Comparison of ENCODE assay signal across 9 mouse cellular contexts in genomic region chr16:38679431-38680021, GRCm38 (mm10). TPM values are rescaled to one million over a fixed set of nuclear protein-coding genes. Genes with fewer than 3 reads are reported as not detected.
DNase-seq lines count a peak whose midpoint lies in the region; ATAC-seq lines count a peak whose summit lies in the region.
"Had no signal": no experiment of that assay in that cellular context is flagged by ENCODE, and none has a peak within 500 bp of the region (broad histone marks: within the 10 kb centered on the region; RNA-seq: fewer than 3 reads in every experiment).

No protein-coding gene starts in this region.

- no peak overlapping the region for H3K4me2 ChIP-seq in hindbrain, embryonic 12.5 days (replicated peaks)
- no peak overlapping the region for H3K4me2 ChIP-seq in hindbrain, embryonic 16.5 days (ENCODE audit: low read length)
- peak overlapping the region; percentile 45 for H3K4me2 ChIP-seq in embryonic facial prominence, embryonic 13.5 days

- peak; percentile 42 for DNase-seq in kidney, postnatal 14 days
- DNase-seq in layer of hippocampus, postnatal 36 days: no peak
- no peak for DNase-seq in adrenal gland, postnatal 10 days
- DNase-seq in urinary bladder, adult 18-20 months (ENCODE audit: low spot score in 2 of 2): no peak

- H3K27me3 ChIP-seq in hindbrain, embryonic 12.5 days: no peaks in the 10 kb centered on the region
- H3K27me3 ChIP-seq in hindbrain, embryonic 16.5 days (replicated peaks; ENCODE audit: control insufficient read depth, insufficient read depth, low read length): no peaks in the 10 kb centered on the region
- H3K27me3 ChIP-seq in embryonic facial prominence, embryonic 13.5 days: no peaks in the 10 kb centered on the region

- no peak for ATAC-seq in hindbrain, embryonic 12.5 days (ENCODE audit: low FRiP score)
- ATAC-seq in hindbrain, embryonic 16.5 days: no peak
- ATAC-seq in embryonic facial prominence, embryonic 13.5 days (ENCODE audit: insufficient number of reproducible peaks, insufficient read depth, low FRiP score, low TSS enrichment, low read depth): no peak
- peak; percentile 49 for ATAC-seq in monocyte, adult 5-6 weeks (replicated peaks; ENCODE audit: insufficient number of reproducible peaks, low FRiP score, low TSS enrichment, poor library complexity, severe bottlenecking)

- WGBS in hindbrain, embryonic 12.5 days: 51% methylated on average over 12 of the region's 12 CpGs
- WGBS in hindbrain, embryonic 16.5 days: 56% methylated on average over 12 of the region's 12 CpGs
- WGBS in embryonic facial prominence, embryonic 13.5 days: 25% methylated on average over 12 of the region's 12 CpGs

- H3K36me3 ChIP-seq in hindbrain, embryonic 12.5 days: no peaks in the 10 kb centered on the region
- no peaks in the 10 kb centered on the region for H3K36me3 ChIP-seq in hindbrain, embryonic 16.5 days (ENCODE audit: control insufficient read depth, insufficient read depth, low read length)
- H3K36me3 ChIP-seq in embryonic facial prominence, embryonic 13.5 days: no peaks in the 10 kb centered on the region
- H3K36me3 ChIP-seq: G1E had no signal

- peaks cover 9% of the 10 kb centered on the region; the same call in 1 of the 2 replicates for H3K4me1 ChIP-seq in hindbrain, embryonic 12.5 days
- no peaks in the 10 kb centered on the region for H3K4me1 ChIP-seq in hindbrain, embryonic 16.5 days (ENCODE audit: control insufficient read depth, insufficient read depth, low read depth, low read length)
- peaks cover 18% of the 10 kb centered on the region for H3K4me1 ChIP-seq in embryonic facial prominence, embryonic 13.5 days

- H3K27ac ChIP-seq in hindbrain, embryonic 12.5 days: 0 out of 2 replicates have a peak overlapping the region, but pooled peaks have one; percentile 23
- no peak overlapping the region for H3K27ac ChIP-seq in hindbrain, embryonic 16.5 days (ENCODE audit: low read depth, low read length)
- H3K27ac ChIP-seq in embryonic facial prominence, embryonic 13.5 days: peak overlapping the region; percentile 62

- H3K9me3 ChIP-seq in hindbrain, embryonic 12.5 days (replicated peaks): 0 out of 2 replicates have a peak, but pooled peaks cover 4% of the 10 kb centered on the region
- H3K9me3 ChIP-seq in hindbrain, embryonic 16.5 days (ENCODE audit: control insufficient read depth, low read length): no peaks in the 10 kb centered on the region
- H3K9me3 ChIP-seq in embryonic facial prominence, embryonic 13.5 days: no peaks in the 10 kb centered on the region
- H3K9me3 ChIP-seq: G1E had no signal

- no peak overlapping the region for H3K9ac ChIP-seq in hindbrain, embryonic 12.5 days
- no peak overlapping the region for H3K9ac ChIP-seq in hindbrain, embryonic 16.5 days (ENCODE audit: low read depth, low read length)
- peak overlapping the region; percentile 51 for H3K9ac ChIP-seq in embryonic facial prominence, embryonic 13.5 days

- H3K4me3 ChIP-seq in hindbrain, embryonic 12.5 days: no peak overlapping the region
- H3K4me3 ChIP-seq in hindbrain, embryonic 16.5 days (ENCODE audit: low read length): no peak overlapping the region
- peak overlapping the region; percentile 9; the same call in 1 of the 2 replicates for H3K4me3 ChIP-seq in embryonic facial prominence, embryonic 13.5 days

RNA-seq across cellular contexts. Expression of gene Arhgap31, which starts 33.5 kb away (rescaled TPM):
- 13.9 and 15.4 TPM in 2 replicates for polyA plus RNA-seq in hindbrain, embryonic 12.5 days (2016; fragmentation: Nextera tagmentation; extraction: Ambion mirVana)
- 4.5 and 6.7 TPM in 2 replicates for polyA plus RNA-seq in hindbrain, embryonic 16.5 days (2015; fragmentation: Nextera tagmentation; extraction: Ambion mirVana)
- 14.0 and 15.5 TPM in 2 replicates for polyA plus RNA-seq in embryonic facial prominence, embryonic 13.5 days (2015; fragmentation: Nextera tagmentation; extraction: Ambion mirVana)
- 8.6 to 14.4 TPM (median 13.7 TPM) in 3 replicates for total RNA-seq in monocyte, adult 5-6 weeks (2017)
- 10 to 100 TPM; 16.7 to 20.1 TPM for total RNA-seq in layer of hippocampus, postnatal 36 days (2021)
- 10 to 100 TPM; 31.6 to 36.3 TPM for total RNA-seq in adrenal gland, postnatal 10 days (2021)
